Mouse (Mus musculus) testis, adult 2 months (tissue): Measurements from ENCODE around the gene Fam213a. TPM values are rescaled to one million over a fixed set of nuclear protein-coding genes. Genes with fewer than 3 reads are reported as not detected.
"Not testable (repeated sequence)": the region's sequence is repeated elsewhere in the genome, so short reads cannot be mapped to it uniquely, and the experiment has no call there.

Source experiments
- H3K27ac ChIP-seq: fragments of 200-500 bp; 2 replicates; pipeline ENCODE4 v1.5.1; 2012; ENCODE audit warnings: low read depth, low read length; ENCODE audit not compliant: control insufficient read depth, insufficient read depth
- H3K27me3 ChIP-seq: fragments of 200-500 bp; 2 replicates; pipeline ENCODE4 v1.6.1; 2012; ENCODE audit warnings: mild to moderate bottlenecking, low read length, moderate library complexity; ENCODE audit not compliant: control insufficient read depth, insufficient read depth
- H3K36me3 ChIP-seq: fragments of 200-500 bp; 2 replicates; pipeline ENCODE4 v1.6.1; 2012; ENCODE audit warnings: mild to moderate bottlenecking, low read length; ENCODE audit not compliant: control insufficient read depth, insufficient read depth
- H3K4me1 ChIP-seq: fragments of 200-500 bp; 2 replicates; pipeline ENCODE4 v1.6.1; 2012; ENCODE audit warnings: low read length; ENCODE audit not compliant: control insufficient read depth, insufficient read depth
- H3K4me3 ChIP-seq: fragments of 200-500 bp; 2 replicates; pipeline ENCODE4 v1.5.1; 2012; ENCODE audit warnings: low read depth, mild to moderate bottlenecking, low read length, moderate library complexity, mixed read lengths; ENCODE audit not compliant: control insufficient read depth
- CTCF ChIP-seq: fragments of 200-500 bp; IDR thresholded peaks from 2 replicates; pipeline ENCODE4 v1.5.1; 2012; ENCODE audit warnings: low read depth, mild to moderate bottlenecking, inconsistent platforms, low read length, moderate library complexity; ENCODE audit not compliant: control insufficient read depth, insufficient read depth, insufficient replicate concordance
- POLR2A ChIP-seq: fragments of 200-500 bp; IDR thresholded peaks from 2 replicates; pipeline ENCODE4 v1.6.1; 2012; ENCODE audit warnings: low read depth, mild to moderate bottlenecking, inconsistent platforms, low read length, moderate library complexity; ENCODE audit not compliant: control insufficient read depth
- polyA plus RNA-seq: library from polyadenylated mRNA; depleted of rRNA; stranded (reverse); fragments of >200 nt; gene quantifications from 2 replicates; pipeline ENCODE4 v1.2.3, GENCODE M21; 2012; rRNA removed

The Fam213a gene
- 41.1 and 45.1 TPM in 2 replicates for polyA plus RNA-seq

- no peaks in the 10 kb centered on the region for H3K27me3 ChIP-seq
- TF ChIP-seq POLR2A = peak; percentile 90
- TF ChIP-seq CTCF = no peak
- peak within 1 kb of the TSS; percentile 36 for H3K27ac ChIP-seq
- H3K4me1 ChIP-seq = peaks cover 10% of the 10 kb centered on the region
- H3K36me3 ChIP-seq = no peaks in the 10 kb centered on the region
- H3K4me3 ChIP-seq = peak within 1 kb of the TSS; percentile 92
Observed at GRCm38 (mm10) chr14:41013630-41014613, at the start of gene Fam213a. Fam213a (minus strand) TSS chr14:41013788.

- not testable (repeated sequence) for H3K4me3 ChIP-seq, H3K4me1 ChIP-seq, H3K36me3 ChIP-seq, H3K27me3 ChIP-seq, H3K27ac ChIP-seq
Observed at GRCm38 (mm10) chr14:41053190-41053589, 39.6 kb upstream of the Fam213a start.

- Histone ChIP-seq H3K4me1 (no peaks in the 10 kb centered on the region), H3K4me3 (no peak overlapping the region), H3K27ac (no peak overlapping the region), H3K27me3 (no peaks in the 10 kb centered on the region), H3K36me3 (no peaks in the 10 kb centered on the region)
- TF ChIP-seq POLR2A = no peak
- 0 out of 2 replicates have a peak, but pooled peaks have one; percentile 3 for TF ChIP-seq CTCF
Observed at GRCm38 (mm10) chr14:41052481-41052880, 38.9 kb upstream of the Fam213a start.

- H3K4me3 ChIP-seq = no peak overlapping the region
- no peaks in the 10 kb centered on the region for H3K36me3 ChIP-seq
- TF ChIP-seq POLR2A (no peak), CTCF (no peak)
- no peaks in the 10 kb centered on the region for H3K27me3 ChIP-seq
- H3K27ac ChIP-seq = no peak overlapping the region
- H3K4me1 ChIP-seq = no peaks in the 10 kb centered on the region
Observed at GRCm38 (mm10) chr14:41050471-41050870, 36.9 kb upstream of the Fam213a start.

- Histone ChIP-seq H3K27ac (no peak overlapping the region), H3K4me3 (no peak overlapping the region), H3K27me3 (no peaks in the 10 kb centered on the region), H3K36me3 (no peaks in the 10 kb centered on the region), H3K4me1 (no peaks in the 10 kb centered on the region)
- TF ChIP-seq POLR2A = no peak
- TF ChIP-seq CTCF = no peak
Observed at GRCm38 (mm10) chr14:41047402-41047801, 33.8 kb upstream of the Fam213a start.

GRCm38 (mm10) chr14:41035146-41035798, 21.7 kb upstream of the Fam213a start:
- H3K27me3 ChIP-seq = no peaks in the 10 kb centered on the region
- H3K4me1 ChIP-seq = peaks cover 2% of the 10 kb centered on the region; the same call in 1 of the 2 replicates
- no peak overlapping the region for H3K4me3 ChIP-seq
- H3K36me3 ChIP-seq = no peaks in the 10 kb centered on the region
- no peak overlapping the region for H3K27ac ChIP-seq
- peak; percentile 88; the same call in 1 of the 2 replicates for TF ChIP-seq CTCF
- no peak for TF ChIP-seq POLR2A
